Mouse (Mus musculus): ENCODE results near the gene Ddx39b. TPM values are rescaled to one million over a fixed set of nuclear protein-coding genes. Genes with fewer than 3 reads are reported as not detected.

Gene Ddx39b
- polyA plus RNA-seq, 1 experiment = 245 TPM

- TF ChIP-seq CTCF (IDR thresholded peaks at IDR 0.05; ENCODE audit: low read depth, low read length) = no peak
- no peak for TF ChIP-seq POLR2A (IDR thresholded peaks at IDR 0.05; ENCODE audit: insufficient read depth, low read length)
- TF ChIP-seq EP300 (IDR thresholded peaks at IDR 0.05; ENCODE audit: insufficient read depth, low read depth, low read length) = no peak
- H3K4me1 ChIP-seq (ENCODE audit: control insufficient read depth, insufficient read depth, low read length) = no peaks in the 10 kb centered on the region
- peak overlapping the region; percentile 64 for H3K9ac ChIP-seq (ENCODE audit: low read depth, poor library complexity, severe bottlenecking)
- H3K27ac ChIP-seq (ENCODE audit: insufficient read depth, low read length) = no peak overlapping the region
- H3K9me3 ChIP-seq (replicated peaks; ENCODE audit: control insufficient read depth, insufficient read depth, low read length, poor library complexity, severe bottlenecking) = no peaks in the 10 kb centered on the region
- peak overlapping the region; percentile 84 for H3K4me3 ChIP-seq (ENCODE audit: low read depth, low read length)
- peaks cover 5% of the 10 kb centered on the region; the same call in 1 of the 2 replicates for H3K36me3 ChIP-seq (ENCODE audit: control insufficient read depth, insufficient read depth, low read length, poor library complexity, severe bottlenecking)
- no peaks in the 10 kb centered on the region for H3K27me3 ChIP-seq (ENCODE audit: control insufficient read depth, insufficient read depth, low read length, poor library complexity, severe bottlenecking)
Observed at GRCm38 (mm10) chr17:35234903-35235302, 6.6 kb upstream of the Ddx39b start.

- Histone ChIP-seq H3K36me3 (ENCODE audit: control insufficient read depth, insufficient read depth, low read length, poor library complexity, severe bottlenecking) (0 out of 2 replicates have a peak, but pooled peaks cover 3% of the 10 kb centered on the region), H3K9me3 (replicated peaks; ENCODE audit: control insufficient read depth, insufficient read depth, low read length, poor library complexity, severe bottlenecking) (no peaks in the 10 kb centered on the region), H3K27me3 (ENCODE audit: control insufficient read depth, insufficient read depth, low read length, poor library complexity, severe bottlenecking) (no peaks in the 10 kb centered on the region), H3K4me1 (ENCODE audit: control insufficient read depth, insufficient read depth, low read length) (no peaks in the 10 kb centered on the region), H3K4me3 (ENCODE audit: low read depth, low read length) (peak within 1 kb of the TSS; percentile 84), H3K9ac (ENCODE audit: low read depth, poor library complexity, severe bottlenecking) (peak within 1 kb of the TSS; percentile 64), H3K27ac (ENCODE audit: insufficient read depth, low read length) (peak within 1 kb of the TSS; percentile 70)
- TF ChIP-seq POLR2A (IDR thresholded peaks at IDR 0.05; ENCODE audit: insufficient read depth, low read length) (peak; percentile 54), EP300 (IDR thresholded peaks at IDR 0.05; ENCODE audit: insufficient read depth, low read depth, low read length) (0 out of 2 replicates have a peak, but pooled peaks have one; percentile 53), CTCF (IDR thresholded peaks at IDR 0.05; ENCODE audit: low read depth, low read length) (no peak)
Observed at GRCm38 (mm10) chr17:35235614-35236389, 5.7 kb upstream of the Ddx39b start, which contains the start of gene Nfkbil1. TSS of gene Nfkbil1 (minus strand) at chr17:35235792.

- TF ChIP-seq CTCF (IDR thresholded peaks at IDR 0.05; ENCODE audit: low read depth, low read length) (peak; percentile 91), POLR2A (IDR thresholded peaks at IDR 0.05; ENCODE audit: insufficient read depth, low read length) (no peak)
- Histone ChIP-seq H3K36me3 (ENCODE audit: control insufficient read depth, insufficient read depth, low read length, poor library complexity, severe bottlenecking) (no peaks in the 10 kb centered on the region), H3K9ac (ENCODE audit: low read depth, poor library complexity, severe bottlenecking) (peak overlapping the region; percentile 64), H3K4me3 (ENCODE audit: low read depth, low read length) (peak overlapping the region; percentile 66), H3K27me3 (ENCODE audit: control insufficient read depth, insufficient read depth, low read length, poor library complexity, severe bottlenecking) (no peaks in the 10 kb centered on the region), H3K4me1 (ENCODE audit: control insufficient read depth, insufficient read depth, low read length) (no peaks in the 10 kb centered on the region), H3K9me3 (replicated peaks; ENCODE audit: control insufficient read depth, insufficient read depth, low read length, poor library complexity, severe bottlenecking) (no peaks in the 10 kb centered on the region), H3K27ac (ENCODE audit: insufficient read depth, low read length) (peak overlapping the region; percentile 70; the same call in 1 of the 2 replicates)
Observed at GRCm38 (mm10) chr17:35236390-35236746, 5.2 kb upstream of the Ddx39b start.

- H3K4me1 ChIP-seq (ENCODE audit: control insufficient read depth, insufficient read depth, low read length) = no peaks in the 10 kb centered on the region
- H3K4me3 ChIP-seq (ENCODE audit: low read depth, low read length) = no peak overlapping the region
- TF ChIP-seq POLR2A (IDR thresholded peaks at IDR 0.05; ENCODE audit: insufficient read depth, low read length) (no peak), CTCF (IDR thresholded peaks at IDR 0.05; ENCODE audit: low read depth, low read length) (no peak), EP300 (IDR thresholded peaks at IDR 0.05; ENCODE audit: insufficient read depth, low read depth, low read length) (no peak)
- no peak overlapping the region for H3K27ac ChIP-seq (ENCODE audit: insufficient read depth, low read length)
- H3K9ac ChIP-seq (ENCODE audit: low read depth, poor library complexity, severe bottlenecking) = no peak overlapping the region
- no peaks in the 10 kb centered on the region for H3K27me3 ChIP-seq (ENCODE audit: control insufficient read depth, insufficient read depth, low read length, poor library complexity, severe bottlenecking)
- H3K36me3 ChIP-seq (ENCODE audit: control insufficient read depth, insufficient read depth, low read length, poor library complexity, severe bottlenecking) = no peaks in the 10 kb centered on the region
- H3K9me3 ChIP-seq (replicated peaks; ENCODE audit: control insufficient read depth, insufficient read depth, low read length, poor library complexity, severe bottlenecking) = no peaks in the 10 kb centered on the region
Observed at GRCm38 (mm10) chr17:35236996-35237395, 4.5 kb upstream of the Ddx39b start.

- Histone ChIP-seq H3K36me3 (ENCODE audit: control insufficient read depth, insufficient read depth, low read length, poor library complexity, severe bottlenecking) (no peaks in the 10 kb centered on the region), H3K9ac (ENCODE audit: low read depth, poor library complexity, severe bottlenecking) (no peak overlapping the region), H3K27ac (ENCODE audit: insufficient read depth, low read length) (no peak overlapping the region), H3K27me3 (ENCODE audit: control insufficient read depth, insufficient read depth, low read length, poor library complexity, severe bottlenecking) (no peaks in the 10 kb centered on the region), H3K4me3 (ENCODE audit: low read depth, low read length) (no peak overlapping the region), H3K4me1 (ENCODE audit: control insufficient read depth, insufficient read depth, low read length) (no peaks in the 10 kb centered on the region), H3K9me3 (replicated peaks; ENCODE audit: control insufficient read depth, insufficient read depth, low read length, poor library complexity, severe bottlenecking) (no peaks in the 10 kb centered on the region)
- no peak for TF ChIP-seq POLR2A (IDR thresholded peaks at IDR 0.05; ENCODE audit: insufficient read depth, low read length)
- no peak for TF ChIP-seq EP300 (IDR thresholded peaks at IDR 0.05; ENCODE audit: insufficient read depth, low read depth, low read length)
- no peak for TF ChIP-seq CTCF (IDR thresholded peaks at IDR 0.05; ENCODE audit: low read depth, low read length)
Observed at GRCm38 (mm10) chr17:35237504-35237903, 4.0 kb upstream of the Ddx39b start.

GRCm38 (mm10) chr17:35239700-35240099 is 1.8 kb upstream of the Ddx39b start:
- Histone ChIP-seq H3K4me1 (ENCODE audit: control insufficient read depth, insufficient read depth, low read length) (no peaks in the 10 kb centered on the region), H3K4me3 (ENCODE audit: low read depth, low read length) (no peak overlapping the region), H3K9me3 (replicated peaks; ENCODE audit: control insufficient read depth, insufficient read depth, low read length, poor library complexity, severe bottlenecking) (no peaks in the 10 kb centered on the region), H3K27me3 (ENCODE audit: control insufficient read depth, insufficient read depth, low read length, poor library complexity, severe bottlenecking) (no peaks in the 10 kb centered on the region), H3K9ac (ENCODE audit: low read depth, poor library complexity, severe bottlenecking) (no peak overlapping the region), H3K36me3 (ENCODE audit: control insufficient read depth, insufficient read depth, low read length, poor library complexity, severe bottlenecking) (peaks cover 18% of the 10 kb centered on the region), H3K27ac (ENCODE audit: insufficient read depth, low read length) (no peak overlapping the region)
- TF ChIP-seq EP300 (IDR thresholded peaks at IDR 0.05; ENCODE audit: insufficient read depth, low read depth, low read length) (no peak), POLR2A (IDR thresholded peaks at IDR 0.05; ENCODE audit: insufficient read depth, low read length) (no peak), CTCF (IDR thresholded peaks at IDR 0.05; ENCODE audit: low read depth, low read length) (no peak)
